Mouse (Mus musculus): ENCODE data around the gene Snx30.

The Snx30 gene

DNA sequence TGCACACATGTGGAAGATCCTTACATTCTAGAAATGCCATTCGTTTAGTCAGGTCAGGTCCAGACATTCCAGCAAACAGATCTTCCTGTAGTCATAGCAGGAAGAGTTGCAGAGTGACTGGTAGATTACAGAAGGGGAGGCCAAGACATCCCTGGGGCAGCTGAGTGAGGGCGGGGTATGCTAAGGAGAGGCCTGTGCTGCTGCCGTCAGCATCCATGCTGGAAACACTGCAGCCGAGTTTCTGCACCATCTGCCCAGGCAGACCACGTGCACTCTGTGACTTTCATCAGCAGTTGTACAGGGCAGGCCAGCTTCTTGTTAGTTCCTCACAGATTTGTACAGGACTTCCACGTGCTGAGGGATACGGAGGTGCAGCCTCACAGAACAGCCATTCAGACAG lies 17.8 kb downstream of the Snx30 start:
- DNase-seq (ENCODE audit: low read depth, low spot score): no peak

- DNase-seq (ENCODE audit: low read depth, low spot score): no peak
These were observed 19.2 kb downstream of the Snx30 start for GRCm38 (mm10) chr4:59824860-59825259.

DNA sequence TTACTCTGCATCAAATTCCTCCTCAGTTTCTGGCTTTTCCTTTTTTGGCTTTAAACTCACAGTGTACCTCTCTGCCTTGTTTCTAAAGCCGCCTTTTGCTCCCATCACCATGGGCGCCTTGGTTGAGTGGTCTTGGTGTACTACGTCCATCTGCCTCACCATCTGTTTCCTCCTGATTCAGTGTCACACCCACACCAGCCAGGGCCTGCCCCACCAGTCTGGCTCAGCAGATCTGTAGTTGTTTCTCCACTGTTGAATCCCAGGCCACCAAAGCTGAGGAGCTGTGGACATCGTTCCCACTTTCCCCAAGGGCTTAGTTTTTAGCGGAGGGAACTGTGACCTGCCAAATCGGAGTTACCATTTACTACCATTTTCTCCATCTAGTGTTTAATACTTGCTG lies 20.0 kb downstream of the Snx30 start:
- DNase-seq (ENCODE audit: low read depth, low spot score): no peak

- DNase-seq (ENCODE audit: low read depth, low spot score): no peak
These were observed 20.7 kb downstream of the Snx30 start for GRCm38 (mm10) chr4:59826381-59826780.

DNA sequence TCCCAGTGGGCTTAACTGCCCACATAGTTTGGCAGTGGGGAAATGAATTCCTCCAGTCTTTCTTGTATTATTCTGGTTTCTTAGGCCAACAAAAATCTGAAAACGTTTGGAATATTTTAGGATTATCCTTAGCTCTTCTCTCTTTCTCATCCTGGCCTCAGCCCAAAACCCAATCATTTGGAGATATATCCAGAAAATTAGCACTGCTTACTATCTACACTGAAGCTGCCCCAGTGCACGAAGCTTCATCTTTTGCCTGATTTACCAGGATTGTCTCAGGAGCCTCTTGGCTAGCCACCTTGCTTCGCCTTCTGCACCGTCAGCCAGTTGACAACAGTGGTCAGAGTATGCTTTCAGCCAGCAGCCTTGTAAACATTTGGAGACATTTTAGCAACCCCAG lies 23.4 kb downstream of the Snx30 start:
- no peak for DNase-seq (ENCODE audit: low read depth, low spot score)

- no peak for DNase-seq (ENCODE audit: low read depth, low spot score)
These were observed 25.4 kb downstream of the Snx30 start for GRCm38 (mm10) chr4:59831038-59831437.

DNA sequence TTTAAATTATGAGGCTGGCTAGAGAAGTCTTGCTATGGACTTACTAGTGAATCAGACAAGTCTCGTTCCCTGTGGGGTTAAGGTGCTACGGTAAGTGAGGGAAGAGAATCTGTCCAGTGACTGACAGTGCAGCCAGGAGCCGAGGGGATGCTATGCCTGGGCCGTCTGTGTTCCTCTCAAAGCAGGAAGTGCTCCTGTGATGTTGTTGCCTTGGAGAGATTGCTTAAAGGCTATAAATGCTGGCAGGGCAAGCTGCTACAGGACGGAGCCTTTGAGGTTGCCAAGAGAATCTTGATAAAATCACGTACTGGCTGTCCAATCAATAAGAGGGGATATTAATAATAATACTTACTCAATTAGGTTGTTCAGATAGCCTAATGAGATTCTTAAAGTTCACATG lies 27.2 kb downstream of the Snx30 start:
- DNase-seq (ENCODE audit: low read depth, low spot score): no peak

DNA sequence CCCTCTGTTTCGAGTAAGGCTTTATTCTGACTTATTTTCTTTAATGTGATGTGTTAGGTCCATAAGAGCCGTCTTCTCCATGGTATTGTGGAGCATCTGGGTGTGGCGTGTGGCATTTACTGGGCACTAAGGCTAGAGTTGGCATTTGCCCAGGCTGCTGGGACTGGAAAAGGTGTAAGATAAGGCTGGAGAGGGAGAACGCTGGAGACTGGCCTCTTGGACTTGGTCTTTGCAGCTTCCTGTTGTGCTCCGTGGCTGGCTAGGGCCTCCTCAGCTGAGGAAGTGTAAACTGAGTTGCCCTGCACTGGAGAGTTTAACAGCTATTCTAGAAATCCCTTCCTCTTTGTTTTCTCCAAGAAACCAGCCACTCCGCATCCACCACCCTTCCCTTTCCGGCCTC lies 32.0 kb downstream of the Snx30 start:
- no peak for DNase-seq (ENCODE audit: low read depth, low spot score)

GRCm38 (mm10) chr4:59844460-59845244 lies 39.0 kb downstream of the Snx30 start:
- DNase-seq (ENCODE audit: low read depth, low spot score): no peak

GRCm38 (mm10) chr4:59845245-59845637 lies 39.6 kb downstream of the Snx30 start:
- DNase-seq (ENCODE audit: low read depth, low spot score): no peak

GRCm38 (mm10) chr4:59847447-59847846 lies 41.8 kb downstream of the Snx30 start:
- DNase-seq (ENCODE audit: low read depth, low spot score): no peak

GRCm38 (mm10) chr4:59850181-59850580 lies 44.5 kb downstream of the Snx30 start:
- peak; percentile 63 for DNase-seq (ENCODE audit: low read depth, low spot score)

DNA sequence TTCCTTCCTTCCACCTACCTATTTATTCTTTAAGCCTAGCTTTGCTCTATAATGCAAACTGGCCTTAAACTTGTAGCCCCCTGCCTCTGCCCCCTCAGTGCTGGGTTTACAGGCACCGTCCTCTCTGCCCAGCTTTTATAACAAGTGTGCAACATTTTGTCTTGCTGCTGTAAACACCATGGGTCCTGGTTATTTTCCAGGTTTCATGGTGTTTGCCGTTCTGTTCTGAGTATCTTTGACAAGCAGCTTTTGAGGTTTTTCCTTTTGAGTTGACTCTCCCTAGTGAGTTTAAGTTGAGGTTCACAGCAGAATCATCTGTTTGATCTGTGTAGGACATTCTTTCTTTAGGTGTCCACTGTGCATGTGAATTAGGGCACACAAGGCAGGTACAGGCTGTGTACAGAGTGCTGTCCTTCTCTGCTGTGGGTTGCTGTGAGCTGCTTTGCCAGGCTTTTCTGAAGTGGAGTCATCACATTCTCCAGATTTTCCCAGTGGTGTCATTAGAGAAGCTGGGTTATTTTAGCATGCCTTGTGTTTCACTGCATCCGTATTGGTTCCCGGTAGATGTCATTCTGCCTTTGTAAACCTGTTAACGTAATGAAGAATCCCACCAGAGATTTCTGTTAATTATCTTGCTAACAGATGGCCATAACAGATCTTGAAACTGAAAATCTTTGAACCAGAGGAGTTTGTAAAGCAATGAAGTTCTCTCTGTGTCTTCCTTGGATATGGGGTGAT lies 45.4 kb downstream of the Snx30 start:
- DNase-seq (ENCODE audit: low read depth, low spot score): no peak

DNA sequence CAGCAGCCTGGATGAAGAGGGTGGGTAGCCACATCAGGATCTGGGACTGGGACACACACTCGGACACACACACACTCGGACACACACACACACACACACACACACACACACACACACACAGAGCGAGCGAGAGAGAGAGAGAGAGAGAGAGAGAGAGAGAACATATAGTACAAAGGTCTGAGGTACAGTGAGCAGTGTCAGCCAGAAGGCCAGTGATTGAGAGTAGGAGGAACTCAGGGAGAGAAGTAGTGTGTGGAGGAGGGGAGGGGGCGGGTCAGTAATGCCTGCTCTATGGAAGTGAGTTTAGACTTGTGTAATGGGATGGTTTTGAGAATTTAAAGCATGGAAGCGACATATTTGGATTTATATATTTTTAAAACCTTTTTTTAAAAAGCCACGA lies 47.5 kb downstream of the Snx30 start:
- DNase-seq (ENCODE audit: low read depth, low spot score): no peak

DNA sequence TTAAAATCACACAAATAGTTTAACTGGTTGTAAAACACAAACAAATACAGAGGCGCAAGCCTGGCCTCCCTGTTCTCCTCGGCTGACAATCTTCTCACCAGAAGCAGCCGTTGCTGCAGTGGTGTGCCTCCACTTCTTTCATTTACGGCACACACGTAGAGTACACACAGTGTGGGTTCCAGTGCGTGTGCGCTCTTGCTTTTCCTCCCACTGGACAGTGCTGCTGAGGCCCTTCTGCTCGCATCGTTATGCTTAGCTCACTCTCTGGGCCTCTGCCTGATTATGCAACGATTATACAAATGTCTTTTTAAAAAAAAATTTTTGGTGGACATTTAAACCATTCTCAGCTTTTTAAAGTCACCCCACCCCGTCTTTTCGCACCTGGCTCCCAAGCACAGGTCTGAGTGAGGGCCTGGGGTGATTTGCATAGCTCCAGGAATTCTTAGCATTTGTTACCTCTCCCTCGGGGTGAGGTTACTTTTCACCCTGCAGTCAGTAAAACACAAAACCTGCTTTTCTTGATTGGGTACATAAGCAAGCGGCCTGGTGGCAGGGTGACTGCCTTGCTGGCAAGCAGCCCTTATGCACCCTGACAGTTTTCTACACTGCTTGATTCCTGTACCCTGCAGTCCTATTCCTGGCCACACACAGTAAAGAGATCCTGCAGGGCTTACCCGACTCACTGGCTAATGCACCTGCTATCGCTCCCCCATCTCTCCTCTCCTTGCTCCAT lies 54.2 kb downstream of the Snx30 start:
- DNase-seq (ENCODE audit: low read depth, low spot score): peak; percentile 27

DNA sequence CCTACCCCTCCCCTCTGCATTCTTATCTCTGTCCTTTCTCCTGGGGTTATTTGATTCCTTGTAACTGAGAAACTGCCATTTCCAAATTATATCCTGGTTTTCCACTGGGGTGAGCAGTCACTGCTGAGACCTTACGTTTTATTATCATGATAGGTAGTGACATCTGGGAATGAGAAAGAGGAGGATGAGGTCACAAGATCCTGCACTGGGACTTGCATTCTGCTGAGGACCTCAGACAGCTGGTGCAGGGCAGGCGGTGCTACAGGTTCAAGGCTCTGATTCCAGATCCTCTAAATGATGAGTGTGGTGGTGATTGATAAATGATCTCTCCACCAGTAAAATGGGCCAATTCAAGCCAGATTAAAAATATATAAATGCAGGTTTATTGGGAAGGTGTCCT lies 54.8 kb downstream of the Snx30 start:
- DNase-seq (ENCODE audit: low read depth, low spot score): no peak

DNA sequence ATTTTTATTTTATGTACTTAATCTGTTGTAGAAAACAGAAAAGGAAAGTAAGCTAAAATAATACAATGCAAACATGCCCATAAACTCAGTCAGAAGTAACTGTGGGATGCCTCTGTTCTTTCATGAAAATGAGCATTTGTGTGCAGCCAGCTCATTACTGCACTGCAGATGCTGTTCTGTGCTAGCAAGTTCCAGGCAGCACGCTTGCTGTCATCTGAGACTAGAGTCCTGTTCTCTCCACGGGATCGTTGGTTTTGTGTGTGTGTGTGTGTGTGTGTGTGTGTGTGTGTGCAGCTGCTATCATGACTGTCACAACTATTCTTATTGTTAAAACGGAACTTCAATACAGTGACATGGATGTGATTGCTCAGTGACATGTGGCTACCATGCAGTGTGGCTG lies 56.2 kb downstream of the Snx30 start:
- DNase-seq (ENCODE audit: low read depth, low spot score): no peak

GRCm38 (mm10) chr4:59862335-59862734 lies 56.7 kb downstream of the Snx30 start:
- DNase-seq (ENCODE audit: low read depth, low spot score): no peak

- no peak for DNase-seq (ENCODE audit: low read depth, low spot score)
These were observed 58.2 kb downstream of the Snx30 start for GRCm38 (mm10) chr4:59863869-59864268.

DNA sequence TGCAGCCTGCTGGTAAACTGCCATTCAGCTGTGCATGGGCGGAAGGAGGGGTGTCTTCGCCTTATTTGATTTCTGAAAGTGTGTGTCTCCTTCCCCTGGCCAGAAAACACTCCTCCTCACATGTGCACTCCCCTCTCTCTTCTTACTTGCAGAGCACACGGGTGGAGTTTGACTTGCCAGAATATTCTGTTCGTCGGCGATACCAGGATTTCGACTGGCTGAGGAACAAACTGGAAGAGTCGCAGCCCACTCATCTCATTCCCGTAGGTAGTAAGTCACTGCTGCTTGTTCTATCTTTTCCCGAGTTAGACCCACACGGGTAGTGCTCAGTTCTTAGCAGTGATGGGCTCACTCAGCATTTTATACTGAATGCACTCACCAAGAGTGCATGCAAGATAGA lies 62.4 kb downstream of the Snx30 start:
- no peak for DNase-seq (ENCODE audit: low read depth, low spot score)

DNA sequence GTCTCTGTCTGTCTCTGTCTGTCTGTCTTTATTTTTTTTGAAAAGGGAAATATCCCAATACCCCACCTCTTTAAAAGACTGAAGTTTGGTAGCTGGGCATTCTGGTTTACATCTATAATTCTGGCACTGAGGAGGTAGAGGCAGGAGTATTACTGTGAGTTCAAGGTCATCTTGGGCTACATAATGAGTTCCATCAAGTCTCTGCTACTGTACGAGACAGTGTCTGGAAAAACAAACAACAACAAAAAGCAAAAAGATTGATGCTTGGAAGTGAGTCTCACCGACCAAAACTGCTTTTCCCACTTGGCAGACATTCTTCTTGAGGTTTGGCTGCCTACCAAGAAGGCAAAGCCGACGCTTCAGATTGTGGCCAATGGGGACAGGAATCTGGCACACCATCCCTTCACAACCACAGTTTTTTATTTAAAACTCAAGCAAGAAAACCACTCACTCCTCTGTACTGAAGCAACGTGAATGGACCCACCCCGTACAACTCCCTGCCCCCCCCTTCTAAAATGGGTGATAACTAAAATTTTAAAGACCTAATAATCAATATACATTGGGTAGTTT lies 63.9 kb downstream of the Snx30 start:
- no peak for DNase-seq (ENCODE audit: low read depth, low spot score)

- DNase-seq (ENCODE audit: low read depth, low spot score): no peak
These were observed 64.8 kb downstream of the Snx30 start for GRCm38 (mm10) chr4:59870433-59870832.

All from ES-CJ7 (cell line).